Mouse (Mus musculus) layer of hippocampus, adult 9-11 months (tissue): ENCODE results near the gene Cs.
"Not testable (repeated sequence)": the region's sequence is repeated elsewhere in the genome, so short reads cannot be mapped to it uniquely, and the experiment has no call there.

Source experiments
- DNase-seq: peaks from one replicate; pipeline ENCODE4 v3.0.0; 2022

Cs gene

GRCm38 (mm10) chr10:128337306-128338181, at the start of gene Cs:
Gene Cs (plus strand): TSS chr10:128337734.
- peak; percentile 97 for DNase-seq

- not testable (repeated sequence) for DNase-seq
These were observed 46.9 kb upstream of the Cs start for GRCm38 (mm10) chr10:128290594-128290993.

GRCm38 (mm10) chr10:128296370-128297090, 41.0 kb upstream of the Cs start:
- no peak for DNase-seq

GRCm38 (mm10) chr10:128297221-128297620, 40.3 kb upstream of the Cs start:
- DNase-seq, result no peak

- DNase-seq, result no peak
These were observed 39.9 kb upstream of the Cs start for GRCm38 (mm10) chr10:128297622-128298021.

GRCm38 (mm10) chr10:128298243-128298642, 39.3 kb upstream of the Cs start:
- no peak for DNase-seq

GRCm38 (mm10) chr10:128298702-128299171, 38.8 kb upstream of the Cs start, which contains the start of gene Il23a:
Gene Il23a (minus strand): TSS chr10:128298752.
- no peak for DNase-seq

GRCm38 (mm10) chr10:128302357-128302756, 35.2 kb upstream of the Cs start:
- no peak for DNase-seq

GRCm38 (mm10) chr10:128302785-128303125, 34.8 kb upstream of the Cs start:
- DNase-seq, result no peak

GRCm38 (mm10) chr10:128303126-128304021, 34.2 kb upstream of the Cs start, which contains the start of gene Pan2:
Gene Pan2 (plus strand): TSS chr10:128303335.
- peak; percentile 100 for DNase-seq

GRCm38 (mm10) chr10:128309654-128310053, 27.9 kb upstream of the Cs start:
- DNase-seq, result no peak

- no peak for DNase-seq
These were observed 27.4 kb upstream of the Cs start for GRCm38 (mm10) chr10:128310177-128310576.

- DNase-seq, result no peak
These were observed 26.6 kb upstream of the Cs start for GRCm38 (mm10) chr10:128310902-128311301.

GRCm38 (mm10) chr10:128315578-128315977, 22.0 kb upstream of the Cs start:
- DNase-seq, result no peak

- DNase-seq, result no peak
These were observed 15.9 kb upstream of the Cs start for GRCm38 (mm10) chr10:128321641-128322040.

- DNase-seq, result peak; percentile 84
These were observed 15.1 kb upstream of the Cs start, which contains the start of gene Cnpy2 for GRCm38 (mm10) chr10:128322141-128323108. Gene Cnpy2 (plus strand): TSS chr10:128322459.

GRCm38 (mm10) chr10:128323516-128323915, 14.0 kb upstream of the Cs start:
- DNase-seq, result no peak

- no peak for DNase-seq
These were observed 10.7 kb upstream of the Cs start for GRCm38 (mm10) chr10:128326825-128327224.

GRCm38 (mm10) chr10:128327610-128328009, 9.9 kb upstream of the Cs start:
- DNase-seq, result no peak

- not testable (repeated sequence) for DNase-seq
These were observed 4.9 kb upstream of the Cs start for GRCm38 (mm10) chr10:128332358-128333249.
